Mouse (Mus musculus) kidney, postnatal 25 days (tissue): ENCODE data around the gene Sdsl.

Experiments used
- DNase-seq, 2 experiments: peaks; one replicate each; pipeline ENCODE4 v3.0.0; 2021; ENCODE audit warnings: mixed read lengths in 2 of 2

Gene Sdsl

DNA sequence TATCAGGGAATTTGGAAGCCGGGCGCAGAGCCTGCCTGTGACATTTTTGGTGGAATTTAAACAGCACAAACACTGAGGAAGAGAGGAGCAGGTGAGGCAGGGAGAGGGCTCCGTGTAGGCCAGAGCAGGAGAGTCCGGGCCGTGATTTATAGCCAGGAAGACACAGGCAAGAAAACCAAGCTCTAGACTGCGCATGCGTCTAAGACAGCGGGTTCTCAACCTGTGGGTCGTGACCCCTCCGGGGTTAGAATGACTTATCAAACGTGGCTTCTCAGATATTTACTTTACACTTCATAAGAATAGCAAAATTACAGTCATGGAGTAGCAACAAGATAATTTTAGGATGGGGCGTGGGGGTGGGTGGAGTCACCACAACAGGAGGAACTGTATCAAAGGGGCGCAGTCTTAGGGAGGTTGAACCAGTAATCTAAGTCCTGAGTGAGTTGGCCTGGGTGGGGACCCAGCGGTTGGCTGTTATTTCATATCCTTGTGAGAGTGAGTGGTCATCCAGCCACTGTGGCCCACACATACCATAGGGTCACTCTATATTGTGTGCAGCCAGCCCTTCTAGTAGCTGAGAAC, 17.8 kb downstream of the Sdsl start:
- DNase-seq, result no peak

DNA sequence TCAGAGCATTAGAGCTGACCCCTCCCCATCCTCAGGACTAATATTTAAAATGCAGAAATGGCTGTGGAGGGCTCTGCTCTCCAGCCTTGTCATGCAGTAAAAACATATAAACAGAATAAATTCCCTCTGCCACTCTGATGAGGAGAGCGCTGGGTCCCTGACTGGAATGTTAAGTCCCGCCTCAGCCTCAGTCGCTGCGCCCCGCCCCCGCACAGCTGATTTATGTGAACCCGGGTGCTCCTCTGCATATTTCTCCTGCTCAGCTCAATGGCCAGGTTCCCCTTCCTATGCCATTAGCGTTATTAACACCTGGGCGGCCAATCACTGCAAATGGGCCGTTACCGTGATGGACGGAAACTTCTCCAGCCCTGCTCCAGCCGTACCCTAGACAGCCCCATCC, 25.3 kb downstream of the Sdsl start:
- DNase-seq, result peak; percentile 54 to 68

DNA sequence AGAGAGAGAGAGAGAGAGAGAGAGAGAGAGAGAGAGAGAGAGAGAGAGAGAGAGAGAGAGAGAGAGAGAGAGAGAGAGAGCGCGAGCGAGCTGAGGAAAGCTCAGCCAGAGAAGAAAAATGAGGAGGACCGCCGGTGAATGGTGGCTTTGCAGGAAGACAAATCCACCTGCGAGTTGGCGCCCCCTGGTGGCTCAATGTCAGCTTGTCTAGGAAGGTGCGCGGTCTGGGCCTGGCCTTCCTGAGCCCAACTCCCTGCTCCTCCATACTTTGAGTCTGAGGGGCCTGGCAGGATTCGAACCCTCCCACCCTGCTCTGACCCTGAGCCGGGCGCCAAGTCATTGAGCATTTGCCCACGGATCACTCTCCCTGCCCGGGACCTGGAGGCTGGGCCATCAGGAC, 31.9 kb downstream of the Sdsl start:
- DNase-seq, result peak; percentile 89 to 97

DNA sequence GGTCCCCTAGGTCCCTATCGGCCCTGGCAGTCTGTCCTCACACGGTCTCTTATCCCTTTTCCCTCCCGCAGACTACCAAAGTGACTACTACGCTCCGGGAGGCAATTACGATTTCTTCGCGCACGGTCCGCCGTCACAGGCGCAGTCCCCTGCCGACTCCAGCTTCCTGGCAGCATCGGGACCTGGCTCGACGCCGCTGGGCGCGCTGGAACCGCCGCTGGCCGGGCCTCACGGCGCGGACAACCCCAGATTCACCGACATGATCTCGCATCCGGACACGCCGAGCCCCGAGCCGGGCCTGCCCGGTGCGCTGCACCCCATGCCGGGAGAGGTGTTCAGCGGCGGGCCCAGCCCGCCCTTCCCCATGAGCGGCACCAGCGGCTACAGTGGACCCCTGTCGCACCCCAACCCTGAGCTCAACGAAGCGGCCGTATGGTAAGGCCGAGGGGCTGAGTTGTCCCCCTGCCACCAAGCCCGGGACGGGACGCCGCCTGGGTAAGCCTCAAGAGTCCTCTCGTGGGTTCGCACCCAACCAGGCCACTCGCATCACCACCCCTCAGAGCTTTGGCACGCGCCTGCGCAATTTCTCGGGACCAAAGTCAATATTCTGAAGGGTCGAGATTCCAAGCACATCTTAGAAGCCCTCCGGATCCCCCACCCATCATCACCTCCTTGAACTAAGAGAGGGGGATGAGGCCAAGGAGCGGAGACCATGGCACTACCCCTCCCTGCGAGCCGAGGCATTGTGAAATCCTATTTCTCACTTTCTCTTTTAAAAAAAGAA, 32.5 kb downstream of the Sdsl start:
- no peak for DNase-seq

DNA sequence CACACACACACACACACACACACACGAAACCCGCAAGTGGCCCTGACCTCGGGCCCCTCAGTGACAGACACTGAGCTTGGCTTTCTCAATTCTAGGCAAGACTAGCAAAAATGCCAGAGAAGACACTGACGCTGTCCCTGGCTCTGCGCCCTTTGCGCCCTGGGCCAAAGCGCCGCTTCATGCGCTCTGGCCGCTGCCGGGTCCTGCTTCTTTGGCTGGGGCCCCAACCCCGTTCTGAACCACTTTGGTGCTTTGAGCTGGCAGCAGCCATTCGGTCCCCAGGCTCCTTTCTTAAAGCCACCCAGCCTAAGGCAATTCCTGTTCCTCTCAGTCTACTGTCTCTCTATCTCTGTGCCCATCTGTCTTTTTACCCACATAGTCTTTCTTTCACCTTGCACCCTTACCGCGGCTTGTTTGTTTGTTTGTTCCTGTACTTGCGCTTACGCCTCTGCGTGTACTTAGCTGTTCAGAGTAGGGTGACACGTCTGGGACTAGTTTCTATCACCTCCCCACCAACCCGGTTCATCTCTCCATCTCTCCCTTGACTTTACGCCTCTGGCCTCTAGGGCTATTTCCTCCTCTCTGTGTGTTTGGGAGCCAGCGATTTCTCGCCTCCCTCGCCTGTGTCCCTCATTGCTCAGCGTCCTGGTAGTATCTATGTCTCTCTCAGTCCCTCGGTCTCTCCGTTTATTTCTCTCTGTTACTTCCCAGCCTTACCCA, 33.5 kb downstream of the Sdsl start:
- no peak for DNase-seq

DNA sequence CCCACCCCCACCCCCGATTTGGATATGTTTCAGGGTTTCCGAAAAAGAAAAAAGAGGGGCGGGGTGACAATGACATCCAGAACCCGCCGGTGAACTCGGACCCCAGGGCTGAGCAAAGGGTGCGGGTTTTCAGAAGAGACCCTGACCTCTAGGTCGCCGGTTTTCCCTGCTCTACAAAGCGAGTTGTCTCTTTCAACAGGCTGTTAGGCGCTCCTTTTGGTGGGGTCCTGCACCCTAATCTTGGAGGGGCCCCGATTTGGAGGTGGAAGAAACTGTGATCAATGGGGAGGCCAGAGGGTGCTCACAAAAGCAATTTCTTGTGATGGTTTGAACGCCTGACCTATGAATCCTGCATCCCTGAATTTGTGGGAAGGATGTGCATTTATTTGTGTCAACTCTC, 34.1 kb downstream of the Sdsl start:
- DNase-seq, result no peak

DNA sequence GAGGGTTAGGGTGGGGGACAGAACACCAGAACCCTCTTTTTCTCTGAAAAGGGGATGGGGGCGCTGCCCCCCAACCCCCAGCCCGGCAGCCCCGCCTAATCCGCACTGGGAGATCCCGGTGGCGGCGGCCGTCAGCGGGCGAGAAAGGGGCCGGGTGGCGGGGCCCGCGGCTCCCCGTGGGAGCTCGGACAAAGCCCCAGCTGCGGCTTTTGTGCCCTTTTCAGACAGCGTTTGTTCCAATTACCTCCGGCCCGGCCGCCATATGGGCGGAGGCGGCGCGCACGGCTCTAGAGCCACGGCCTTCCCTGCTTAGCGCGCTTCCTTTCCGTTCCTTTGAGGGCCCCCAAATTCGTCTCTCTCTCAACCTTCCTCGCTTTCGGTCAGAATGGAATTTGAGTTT, 34.6 kb downstream of the Sdsl start:
- DNase-seq, result no peak

DNA sequence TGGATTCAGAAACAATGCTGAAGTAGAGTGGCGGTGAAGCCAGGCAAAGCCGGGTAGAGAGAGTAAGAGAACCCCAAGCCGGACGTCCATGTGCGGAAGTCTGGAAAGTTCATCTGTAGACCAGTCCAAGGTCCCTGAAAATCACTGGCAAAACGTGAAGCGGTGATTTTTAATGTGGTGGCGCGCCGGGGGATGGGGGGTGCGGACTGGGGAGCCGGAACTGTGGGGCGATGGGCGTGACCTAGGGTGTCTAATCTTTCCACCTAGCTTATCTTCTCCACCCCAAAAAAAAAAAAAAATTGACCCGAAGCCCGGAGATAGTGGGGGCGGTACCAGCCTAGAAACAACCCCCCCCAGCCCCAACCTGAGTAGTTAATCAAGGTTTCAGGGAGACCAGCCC, 35.1 kb downstream of the Sdsl start:
- DNase-seq, result no peak

DNA sequence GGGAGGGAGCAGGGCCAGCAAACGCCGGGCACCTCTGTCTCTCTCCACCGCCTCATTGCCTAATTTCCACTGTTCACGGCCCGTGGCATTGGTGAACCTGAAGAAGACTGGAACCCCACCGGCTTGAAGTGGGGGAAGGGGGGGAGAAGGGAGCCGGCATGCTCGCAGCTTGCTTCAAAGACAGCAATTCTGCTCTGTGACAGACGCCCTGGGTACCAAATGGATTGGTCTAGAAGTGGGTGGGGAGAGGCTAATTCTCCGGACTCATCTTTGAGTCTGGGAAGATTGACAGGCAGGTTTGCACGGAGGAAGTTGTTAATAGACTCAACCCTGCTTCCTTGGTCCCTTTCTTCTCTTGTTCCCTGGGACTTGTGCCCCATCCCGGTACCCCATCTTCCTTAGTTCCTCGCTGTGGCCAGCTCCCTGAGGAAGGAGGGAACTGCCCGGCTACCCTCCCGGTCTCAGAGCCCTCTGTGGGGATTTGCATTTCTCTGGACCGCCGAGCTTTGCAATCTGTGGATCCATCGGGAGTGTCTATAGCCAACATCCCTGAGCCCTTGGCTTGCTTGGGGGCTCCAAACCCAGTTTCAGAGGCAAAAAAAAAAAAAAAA, 35.6 kb downstream of the Sdsl start:
- DNase-seq, result no peak

DNA sequence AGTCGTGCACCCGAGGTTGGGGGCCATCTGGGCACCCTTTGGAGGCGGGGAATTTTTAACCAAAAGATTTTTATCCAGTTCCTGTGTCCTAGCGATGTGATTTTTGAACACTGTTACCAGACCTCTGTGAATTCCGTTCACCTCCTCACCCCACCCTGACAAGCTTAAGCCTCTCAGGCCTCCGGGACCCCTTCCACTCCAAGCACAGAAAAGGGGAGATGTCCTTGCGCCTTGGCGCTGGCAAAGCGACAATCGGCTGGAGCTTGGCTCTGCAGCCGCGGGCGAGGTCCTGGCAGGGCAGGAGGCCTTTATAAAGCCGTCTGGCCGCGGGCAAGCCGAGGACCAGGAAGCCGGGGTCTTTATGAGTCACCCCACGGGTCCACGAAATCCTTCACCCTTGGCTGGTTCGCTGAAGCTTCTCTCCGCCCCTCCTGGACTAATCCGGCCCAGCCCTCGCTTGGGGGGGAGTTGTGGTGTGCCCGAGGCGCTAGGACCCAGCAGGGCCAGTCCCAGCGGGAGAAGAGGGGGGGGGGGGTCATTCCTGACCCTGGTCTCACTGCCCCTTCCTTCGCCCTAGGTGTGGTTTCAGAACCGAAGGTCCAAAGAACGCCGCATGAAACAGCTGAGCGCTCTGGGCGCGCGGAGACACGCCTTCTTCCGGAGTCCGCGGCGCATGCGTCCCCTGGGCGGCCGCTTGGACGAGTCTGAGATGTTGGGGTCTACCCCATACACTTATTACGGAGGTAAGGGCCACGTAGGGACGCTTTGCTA, 36.7 kb downstream of the Sdsl start:
- no peak for DNase-seq

DNA sequence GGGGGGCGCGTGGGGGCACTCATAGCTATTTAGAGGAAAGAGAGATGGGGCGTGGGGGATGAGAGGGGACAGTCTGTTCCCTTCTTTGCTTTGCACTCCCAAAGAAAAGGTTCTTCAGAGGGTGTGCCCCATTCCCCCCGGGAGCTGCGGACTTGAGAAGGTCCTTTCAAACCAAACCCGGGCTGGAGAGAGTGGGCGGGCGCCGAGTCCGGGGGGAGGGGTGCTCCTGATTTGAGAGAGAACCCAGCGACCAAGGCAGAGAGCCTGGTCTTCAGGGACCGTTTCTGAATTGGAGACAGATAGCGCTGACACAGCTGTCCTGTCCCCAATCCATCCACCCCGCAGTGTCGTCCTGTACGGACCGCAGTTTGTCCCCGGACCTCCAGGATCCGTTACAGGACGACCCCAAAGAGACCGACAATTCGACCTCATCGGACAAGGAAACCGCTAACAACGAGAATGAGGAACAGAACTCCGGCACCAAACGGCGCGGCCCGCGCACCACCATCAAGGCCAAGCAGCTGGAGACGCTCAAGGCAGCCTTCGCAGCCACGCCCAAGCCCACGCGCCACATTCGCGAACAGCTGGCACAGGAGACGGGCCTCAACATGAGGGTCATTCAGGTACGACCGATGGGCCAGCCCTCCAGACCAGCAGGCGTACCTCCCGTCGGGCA, 37.5 kb downstream of the Sdsl start:
- DNase-seq, result no peak

DNA sequence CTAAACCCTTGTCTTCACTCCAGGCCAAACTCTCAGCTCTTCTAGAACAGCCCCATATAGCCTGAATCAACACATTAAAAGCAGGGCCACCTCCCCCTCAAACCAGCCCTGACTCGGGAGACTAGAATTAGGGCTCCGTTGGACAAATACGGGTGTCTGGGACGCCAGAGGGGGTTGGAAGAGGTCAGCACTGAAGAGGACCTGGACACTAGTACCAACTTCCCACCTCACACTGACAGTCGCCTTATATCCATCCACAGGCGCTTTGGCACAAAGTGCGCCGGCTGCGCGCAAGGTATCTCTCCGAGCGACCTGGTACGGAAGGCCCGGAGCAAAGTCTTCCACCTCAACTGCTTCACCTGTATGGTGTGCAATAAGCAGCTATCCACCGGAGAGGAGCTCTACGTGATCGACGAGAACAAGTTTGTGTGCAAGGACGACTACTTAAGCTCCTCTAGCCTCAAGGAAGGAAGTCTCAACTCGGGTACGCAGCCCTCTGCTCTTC, 38.3 kb downstream of the Sdsl start:
- DNase-seq, result no peak

DNA sequence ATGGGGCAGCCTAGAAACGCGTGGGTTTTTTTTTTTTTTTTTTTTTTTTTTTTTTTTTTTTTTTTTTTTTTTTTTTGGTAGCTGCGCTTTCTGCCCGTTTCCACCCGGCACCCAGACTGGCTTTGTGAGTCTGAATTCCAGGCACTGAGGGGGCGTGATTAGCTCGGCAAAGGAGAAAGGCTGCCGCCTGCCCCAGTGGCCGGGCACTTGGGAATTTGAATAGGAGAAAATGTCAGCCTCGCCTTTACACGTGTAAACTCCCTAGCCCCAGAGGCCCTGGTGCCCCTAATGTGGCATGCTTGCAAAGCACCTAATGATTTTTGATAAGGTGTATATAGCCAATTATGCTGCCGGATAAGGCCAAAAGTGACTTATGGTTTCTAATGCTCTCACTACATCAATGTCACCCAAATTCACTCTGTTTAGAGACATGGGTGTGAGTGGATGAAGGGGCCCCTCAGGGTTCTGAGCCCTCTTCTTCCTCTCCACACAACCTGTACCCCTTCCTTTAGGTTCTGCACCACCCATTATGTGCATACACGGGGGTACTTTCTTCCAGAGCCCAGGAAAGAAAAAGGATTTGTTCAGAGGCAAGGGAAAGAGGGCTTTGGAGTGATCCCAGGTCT, 39.4 kb downstream of the Sdsl start:
- DNase-seq, result no peak

DNA sequence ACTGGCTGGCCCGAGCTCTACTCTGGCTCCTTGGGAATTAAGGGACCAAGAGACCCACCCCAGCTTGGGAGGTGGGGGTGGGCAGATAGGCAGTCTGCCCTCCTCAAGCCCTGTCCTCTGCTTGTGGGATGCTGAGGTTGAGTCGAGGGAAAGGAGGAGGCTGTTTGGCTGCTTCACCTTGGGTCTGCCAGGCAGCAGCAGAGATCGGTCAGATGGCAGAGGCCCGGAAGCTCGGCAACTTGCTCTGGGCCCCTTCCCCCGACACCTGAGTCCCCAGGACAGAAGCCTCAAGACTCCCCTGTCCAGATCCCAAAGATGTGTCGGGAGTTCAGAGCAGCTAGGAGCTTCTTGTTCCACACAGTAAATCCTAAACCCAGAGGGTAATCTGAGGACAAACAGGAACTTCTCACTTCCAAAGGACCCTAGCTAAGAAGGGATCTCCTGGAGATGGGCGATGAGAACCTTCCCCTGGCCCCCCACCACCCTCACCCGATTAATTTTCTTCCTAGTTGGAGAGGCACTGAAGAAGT, 40.1 kb downstream of the Sdsl start:
- no peak for DNase-seq

DNA sequence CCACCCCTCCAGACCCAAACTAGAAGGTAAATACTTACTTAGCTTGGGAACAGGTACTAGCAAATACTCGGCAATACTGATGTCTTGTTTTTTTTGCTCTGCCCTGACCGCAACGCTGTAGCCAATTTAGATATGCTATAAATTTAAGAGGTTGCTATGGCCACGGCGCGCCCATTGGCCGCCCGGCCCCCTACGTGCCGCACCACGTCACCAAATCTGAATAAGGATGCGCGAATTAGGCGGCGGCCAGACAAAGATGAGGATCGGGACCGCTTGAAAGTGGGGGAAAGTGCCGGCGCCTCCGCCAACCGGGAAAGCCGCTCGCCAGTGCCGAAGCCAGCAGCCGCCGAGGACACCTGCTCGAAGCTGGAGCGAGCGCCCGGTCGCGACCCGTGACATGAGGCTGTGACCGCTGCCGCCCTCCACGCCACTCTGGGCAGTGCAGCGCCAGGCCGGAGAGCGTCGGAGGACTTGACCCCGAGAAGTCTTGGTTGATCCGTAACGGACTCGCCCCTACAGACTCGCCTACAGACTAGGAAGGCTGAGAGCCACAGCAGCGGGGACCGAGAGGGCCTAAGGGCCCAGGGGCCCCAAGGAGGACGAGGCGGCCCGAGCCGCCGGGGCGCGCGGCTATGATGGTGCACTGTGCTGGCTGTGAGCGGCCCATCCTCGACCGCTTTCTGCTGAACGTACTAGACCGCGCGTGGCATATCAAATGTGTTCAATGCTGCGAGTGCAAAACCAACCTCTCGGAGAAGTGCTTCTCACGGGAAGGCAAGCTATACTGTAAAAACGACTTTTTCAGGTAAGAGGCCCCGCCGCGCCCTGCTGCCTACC, 40.7 kb downstream of the Sdsl start, which contains the start of gene Lhx5:
Gene Lhx5 (plus strand): TSS at position 51 of the 837 bp plus-strand sequence.
- DNase-seq, result no peak

DNA sequence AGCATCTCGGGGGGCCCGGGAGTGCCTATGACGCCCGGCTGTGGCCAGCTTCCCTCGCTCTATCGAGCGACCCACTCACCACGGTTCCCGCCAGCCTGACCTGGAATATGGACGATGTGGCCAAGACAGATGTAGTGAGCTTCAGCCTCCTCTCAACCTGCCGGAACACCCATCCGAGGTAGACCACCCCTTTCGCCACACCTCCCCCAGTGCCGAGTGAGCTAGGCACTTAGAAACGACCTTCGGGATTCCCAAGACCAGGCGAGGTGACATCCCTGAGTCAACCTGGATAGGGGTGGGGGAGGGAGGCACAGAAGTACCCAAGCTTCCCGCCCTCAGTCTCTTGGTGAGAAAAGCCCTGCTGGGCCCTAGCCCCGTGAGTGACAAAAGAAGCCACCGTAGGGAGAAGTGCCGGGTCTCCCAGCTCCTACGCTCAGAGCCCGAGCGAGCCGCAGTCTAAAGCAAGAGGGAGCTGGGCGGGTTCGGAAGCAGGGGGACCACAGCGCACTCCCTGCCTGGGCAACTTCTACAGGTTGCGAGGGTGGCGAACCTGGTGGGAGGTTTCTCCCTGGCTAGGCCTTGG, 41.5 kb downstream of the Sdsl start:
- no peak for DNase-seq

DNA sequence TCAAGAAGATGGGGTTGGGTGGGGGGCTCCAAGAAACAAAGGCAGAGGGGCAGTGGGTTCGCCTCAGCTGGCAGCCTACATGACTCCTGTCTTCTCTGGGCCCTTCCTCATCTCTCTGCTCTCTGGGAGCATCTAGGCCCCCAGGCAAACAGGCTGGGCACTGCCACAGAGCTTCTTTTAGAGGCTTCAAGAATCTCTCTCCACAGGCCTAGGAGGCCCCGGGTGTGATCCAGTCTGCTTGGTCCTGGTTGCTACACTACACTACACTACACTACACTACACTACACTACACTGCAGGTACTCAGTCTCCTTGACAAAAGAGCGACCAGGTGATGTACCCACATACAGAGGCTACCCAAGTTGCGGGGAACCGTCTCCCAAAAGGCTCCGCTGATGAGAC, 42.9 kb downstream of the Sdsl start:
- no peak for DNase-seq

DNA sequence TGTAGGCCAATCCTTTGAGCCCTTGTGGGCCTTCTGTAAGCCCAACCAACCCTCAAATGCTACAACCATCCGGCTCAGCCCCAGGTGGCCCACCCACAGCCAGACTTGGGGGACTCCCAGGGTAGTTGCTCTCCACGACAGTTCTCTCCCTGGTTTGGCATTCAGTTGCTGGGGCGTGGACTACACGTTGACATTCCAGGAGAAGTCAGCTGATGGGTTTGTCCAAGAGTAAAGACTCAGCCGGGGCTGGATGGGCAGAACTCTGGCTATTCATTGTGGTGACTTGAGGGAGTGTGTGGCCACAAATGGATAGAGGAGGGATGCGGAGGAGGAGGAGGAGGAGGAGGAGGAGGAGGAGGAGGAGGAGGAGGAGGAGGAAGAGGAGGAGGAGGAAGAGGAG, 43.6 kb downstream of the Sdsl start:
- DNase-seq, result no peak

DNA sequence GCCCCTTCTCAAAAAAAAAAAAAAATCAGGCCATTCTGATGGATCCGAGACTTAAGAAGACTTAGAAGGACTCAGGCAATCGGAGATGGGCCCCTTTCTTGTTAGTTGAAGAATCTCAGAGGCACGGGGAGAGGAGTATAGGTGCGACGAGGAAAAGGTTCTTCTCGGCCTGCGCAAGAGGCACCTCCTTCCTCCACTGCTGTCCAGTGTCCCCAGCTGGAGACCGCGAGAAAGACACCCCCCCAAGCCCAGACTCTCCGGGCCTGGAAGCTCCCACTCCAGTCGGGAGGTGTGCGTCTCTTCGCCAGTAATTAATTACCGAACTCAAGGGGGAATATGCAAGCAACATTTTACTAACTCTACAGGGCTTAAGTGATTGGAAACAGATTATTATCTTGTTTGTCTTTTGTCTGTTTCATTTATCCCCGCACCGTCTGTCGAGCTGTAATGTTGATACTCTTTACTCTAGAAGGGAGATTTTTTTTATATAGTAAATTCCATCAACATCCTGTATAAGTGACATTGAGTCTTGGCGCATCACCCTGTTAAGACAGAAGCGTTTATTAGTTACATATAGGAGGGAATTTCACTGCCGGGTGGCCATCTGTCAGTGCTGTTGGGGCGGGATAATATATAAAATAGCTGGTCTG, 44.3 kb downstream of the Sdsl start:
- DNase-seq, result no peak
